Mouse (Mus musculus) testis, adult 2 months (tissue): ENCODE measurements around the gene Ppp1r37. TPM values are rescaled to one million over a fixed set of nuclear protein-coding genes. Genes with fewer than 3 reads are reported as not detected.

Experiments
- H3K27ac ChIP-seq: fragments of 200-500 bp; 2 replicates; pipeline ENCODE4 v1.5.1; 2012; ENCODE audit warnings: low read depth, low read length; ENCODE audit not compliant: control insufficient read depth, insufficient read depth
- H3K27me3 ChIP-seq: fragments of 200-500 bp; 2 replicates; pipeline ENCODE4 v1.6.1; 2012; ENCODE audit warnings: mild to moderate bottlenecking, low read length, moderate library complexity; ENCODE audit not compliant: control insufficient read depth, insufficient read depth
- H3K36me3 ChIP-seq: fragments of 200-500 bp; 2 replicates; pipeline ENCODE4 v1.6.1; 2012; ENCODE audit warnings: mild to moderate bottlenecking, low read length; ENCODE audit not compliant: control insufficient read depth, insufficient read depth
- H3K4me1 ChIP-seq: fragments of 200-500 bp; 2 replicates; pipeline ENCODE4 v1.6.1; 2012; ENCODE audit warnings: low read length; ENCODE audit not compliant: control insufficient read depth, insufficient read depth
- H3K4me3 ChIP-seq: fragments of 200-500 bp; 2 replicates; pipeline ENCODE4 v1.5.1; 2012; ENCODE audit warnings: low read depth, mild to moderate bottlenecking, low read length, moderate library complexity, mixed read lengths; ENCODE audit not compliant: control insufficient read depth
- CTCF ChIP-seq: fragments of 200-500 bp; IDR thresholded peaks from 2 replicates; pipeline ENCODE4 v1.5.1; 2012; ENCODE audit warnings: low read depth, mild to moderate bottlenecking, inconsistent platforms, low read length, moderate library complexity; ENCODE audit not compliant: control insufficient read depth, insufficient read depth, insufficient replicate concordance
- POLR2A ChIP-seq: fragments of 200-500 bp; IDR thresholded peaks from 2 replicates; pipeline ENCODE4 v1.6.1; 2012; ENCODE audit warnings: low read depth, mild to moderate bottlenecking, inconsistent platforms, low read length, moderate library complexity; ENCODE audit not compliant: control insufficient read depth
- polyA plus RNA-seq: library from polyadenylated mRNA; depleted of rRNA; stranded (reverse); fragments of >200 nt; gene quantifications from 2 replicates; pipeline ENCODE4 v1.2.3, GENCODE M21; 2012

The Ppp1r37 gene
- polyA plus RNA-seq, 1 experiment: 37.3 TPM

- H3K4me1 ChIP-seq: peaks cover 19% of the 10 kb centered on the region
Observed at GRCm38 (mm10) chr7:19578436-19578835, 15.6 kb upstream of the Ppp1r37 start.

DNA sequence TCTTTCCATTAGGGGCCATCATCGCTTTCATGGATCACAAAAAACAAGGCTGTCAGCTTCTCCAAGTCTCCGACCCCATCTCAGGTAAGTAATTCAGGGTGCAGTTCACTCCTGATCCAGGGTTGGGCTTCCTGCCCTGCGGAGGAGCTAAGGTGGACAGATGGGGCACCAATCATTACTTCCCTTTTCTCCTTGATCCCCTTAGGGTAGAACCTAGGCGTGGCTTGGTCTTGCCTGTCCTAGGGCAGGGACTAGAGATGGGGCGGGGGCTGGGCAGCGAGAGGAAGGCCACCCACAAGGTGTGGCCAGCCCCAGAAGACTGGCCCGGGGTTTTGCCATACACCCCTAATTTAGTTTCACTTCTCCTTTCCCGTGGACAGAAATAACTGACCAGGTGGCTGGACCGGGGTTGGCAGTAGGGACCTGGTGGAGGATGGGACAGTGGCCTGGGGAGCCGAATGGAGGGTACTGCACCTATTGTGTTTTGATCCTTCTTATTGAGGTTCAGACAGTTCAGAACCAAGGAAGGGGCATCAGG is 15.1 kb upstream of the Ppp1r37 start:
- H3K36me3 ChIP-seq: no peaks in the 10 kb centered on the region
- H3K27me3 ChIP-seq: no peaks in the 10 kb centered on the region
- TF ChIP-seq POLR2A: no peak
- TF ChIP-seq CTCF: no peak
- peaks cover 19% of the 10 kb centered on the region for H3K4me1 ChIP-seq
- peak overlapping the region; percentile 68 for H3K4me3 ChIP-seq
- no peak overlapping the region; the same call in 1 of the 2 replicates for H3K27ac ChIP-seq

More at GRCm38 (mm10) chr7:19578436-19578835, 15.6 kb upstream of the Ppp1r37 start:
- TF ChIP-seq CTCF: no peak
- H3K27ac ChIP-seq: no peak overlapping the region
- H3K36me3 ChIP-seq: no peaks in the 10 kb centered on the region
- no peaks in the 10 kb centered on the region for H3K27me3 ChIP-seq
- H3K4me3 ChIP-seq: peak overlapping the region; percentile 68; the same call in 1 of the 2 replicates

DNA sequence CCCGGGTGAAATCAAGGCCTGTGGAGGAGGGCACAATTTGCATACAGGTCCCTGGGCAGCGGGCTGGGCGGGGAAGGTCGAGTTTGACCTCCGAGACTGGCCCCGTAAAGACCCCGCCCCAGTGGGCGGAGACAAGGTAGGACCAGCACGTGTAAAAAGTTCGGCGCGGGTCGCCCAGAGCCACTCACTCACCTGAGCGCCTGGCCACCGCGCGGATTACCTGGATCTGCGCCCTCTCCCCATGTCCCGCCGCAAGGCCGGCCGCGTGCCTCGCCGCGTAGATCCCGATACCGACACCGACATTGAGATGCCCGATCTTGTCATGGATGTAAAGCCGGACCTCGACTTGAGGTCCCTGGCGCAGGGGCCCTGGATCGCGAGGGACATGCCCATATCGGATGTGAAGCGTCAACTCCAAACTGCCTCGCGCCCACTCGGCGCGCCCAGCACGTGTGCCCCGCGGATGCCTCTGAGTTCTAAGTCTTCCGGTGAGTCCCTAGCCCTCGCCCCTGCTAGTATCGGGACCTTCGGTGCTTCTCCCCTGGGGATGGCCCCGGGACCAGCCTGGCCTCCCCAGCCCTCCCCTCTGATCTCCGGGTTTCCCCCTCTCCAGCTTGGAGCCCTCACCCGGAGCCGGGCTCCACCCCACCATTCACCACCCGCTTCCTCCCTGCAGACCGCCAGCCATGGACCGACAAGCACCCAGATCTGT is 14.4 kb upstream of the Ppp1r37 start, which contains the start of the genes Zfp296 and Gemin7:
Gene Zfp296 (plus strand): TSS at position 147 of the 712 bp plus-strand sequence.
Gene Gemin7 (minus strand): TSS at position 455 of the 712 bp plus-strand sequence.
- TF ChIP-seq POLR2A (no peak), CTCF (no peak)
- Histone ChIP-seq H3K27ac (no peak within 1 kb of the TSS; the same call in 1 of the 2 replicates), H3K27me3 (no peaks in the 10 kb centered on the region), H3K36me3 (no peaks in the 10 kb centered on the region), H3K4me3 (peak within 1 kb of the TSS; percentile 68), H3K4me1 (peaks cover 23% of the 10 kb centered on the region)

- H3K27me3 ChIP-seq: no peaks in the 10 kb centered on the region
- H3K4me3 ChIP-seq: no peak overlapping the region
- no peaks in the 10 kb centered on the region for H3K36me3 ChIP-seq
- H3K4me1 ChIP-seq: peaks cover 23% of the 10 kb centered on the region
- H3K27ac ChIP-seq: no peak overlapping the region
- TF ChIP-seq POLR2A (no peak), CTCF (no peak)
Observed at GRCm38 (mm10) chr7:19575559-19575958, 12.7 kb upstream of the Ppp1r37 start.

GRCm38 (mm10) chr7:19573776-19574140 is 10.9 kb upstream of the Ppp1r37 start:
- H3K36me3 ChIP-seq: no peaks in the 10 kb centered on the region
- H3K4me1 ChIP-seq: peaks cover 23% of the 10 kb centered on the region
- no peak overlapping the region for H3K27ac ChIP-seq
- peak overlapping the region; percentile 94 for H3K4me3 ChIP-seq
- no peaks in the 10 kb centered on the region for H3K27me3 ChIP-seq
- no peak for TF ChIP-seq POLR2A
- no peak for TF ChIP-seq CTCF

GRCm38 (mm10) chr7:19572926-19573775 is 10.3 kb upstream of the Ppp1r37 start:
- Histone ChIP-seq H3K36me3 (no peaks in the 10 kb centered on the region), H3K4me3 (peak overlapping the region; percentile 94), H3K27ac (peak overlapping the region; percentile 83), H3K27me3 (no peaks in the 10 kb centered on the region), H3K4me1 (peaks cover 21% of the 10 kb centered on the region)
- TF ChIP-seq POLR2A (peak; percentile 78; the same call in 1 of the 2 replicates), CTCF (no peak)

DNA sequence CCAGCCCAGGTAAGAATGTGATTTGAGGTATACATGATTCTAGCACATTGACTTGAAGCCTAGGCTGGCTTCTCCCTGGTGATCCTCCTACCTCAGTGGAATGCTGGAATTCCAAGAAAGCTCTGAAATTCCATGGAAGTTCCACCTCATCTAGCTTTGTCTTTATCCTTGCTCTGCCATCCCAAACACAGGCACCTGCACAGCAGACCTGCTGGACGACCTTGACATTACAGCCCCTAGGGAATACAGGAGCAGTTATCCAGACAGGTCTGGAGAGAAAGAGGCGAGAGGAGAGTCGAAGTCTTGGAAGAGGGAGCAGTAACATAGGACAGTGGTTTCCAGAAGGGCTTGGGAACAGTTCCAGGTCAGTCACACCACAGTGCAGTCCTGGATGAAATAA is 6.8 kb upstream of the Ppp1r37 start:
- Histone ChIP-seq H3K36me3 (no peaks in the 10 kb centered on the region), H3K4me3 (no peak overlapping the region), H3K4me1 (peaks cover 8% of the 10 kb centered on the region), H3K27me3 (no peaks in the 10 kb centered on the region), H3K27ac (no peak overlapping the region)
- TF ChIP-seq CTCF (no peak), POLR2A (no peak)
